Mouse (Mus musculus): Measurements from ENCODE around the gene Gm6588. TPM values are rescaled to one million over a fixed set of nuclear protein-coding genes. Genes with fewer than 3 reads are reported as not detected.

Gm6588 gene
- total RNA-seq, 2 experiments from 2014 or later, result not detected

- no peak for DNase-seq (ENCODE audit: low spot score in 2 of 2)
Measured at GRCm38 (mm10) chr5:112468986-112469581, 19.9 kb downstream of the Gm6588 start.

GRCm38 (mm10) chr5:112470144-112470543 is 20.9 kb downstream of the Gm6588 start:
- no peak for DNase-seq (ENCODE audit: low spot score in 2 of 2)

- DNase-seq (ENCODE audit: low spot score in 2 of 2), result no peak
Measured at GRCm38 (mm10) chr5:112473453-112473852, 24.2 kb downstream of the Gm6588 start.

- DNase-seq (ENCODE audit: low spot score in 2 of 2), result no peak
Measured at GRCm38 (mm10) chr5:112481946-112482410, 32.8 kb downstream of the Gm6588 start.

GRCm38 (mm10) chr5:112482551-112482950 is 33.3 kb downstream of the Gm6588 start:
- DNase-seq (ENCODE audit: low spot score in 2 of 2), result no peak

GRCm38 (mm10) chr5:112483030-112483429 is 33.8 kb downstream of the Gm6588 start:
- DNase-seq (ENCODE audit: low spot score in 2 of 2), result no peak

GRCm38 (mm10) chr5:112484924-112485715 is 35.9 kb downstream of the Gm6588 start:
- DNase-seq (ENCODE audit: low spot score in 2 of 2), result no peak

- no peak for DNase-seq (ENCODE audit: low spot score in 2 of 2)
Measured at GRCm38 (mm10) chr5:112486415-112486814, 37.2 kb downstream of the Gm6588 start.

GRCm38 (mm10) chr5:112487504-112487903 is 38.3 kb downstream of the Gm6588 start:
- no peak for DNase-seq (ENCODE audit: low spot score in 2 of 2)

GRCm38 (mm10) chr5:112488101-112488776 is 39.0 kb downstream of the Gm6588 start:
- no peak for DNase-seq (ENCODE audit: low spot score in 2 of 2)

- DNase-seq (ENCODE audit: low spot score in 2 of 2), result no peak
Measured at GRCm38 (mm10) chr5:112491489-112491888, 42.3 kb downstream of the Gm6588 start.

GRCm38 (mm10) chr5:112493492-112493891 is 44.3 kb downstream of the Gm6588 start:
- DNase-seq (ENCODE audit: low spot score in 2 of 2), result no peak

- no peak for DNase-seq (ENCODE audit: low spot score in 2 of 2)
Measured at GRCm38 (mm10) chr5:112496753-112497369, 47.6 kb downstream of the Gm6588 start.

- DNase-seq (ENCODE audit: low spot score in 2 of 2), result no peak
Measured at GRCm38 (mm10) chr5:112498921-112499917, 50.0 kb downstream of the Gm6588 start.

GRCm38 (mm10) chr5:112499918-112500682 is 50.9 kb downstream of the Gm6588 start:
- DNase-seq (ENCODE audit: low spot score in 2 of 2), result no peak
